8 mouse cellular contexts compared by ENCODE assay signal in genomic region chr9:43210190-43210682, GRCm38 (mm10). TPM values are rescaled to one million over a fixed set of nuclear protein-coding genes. Genes with fewer than 3 reads are reported as not detected.
DNase-seq lines count a peak whose midpoint lies in the region; ATAC-seq lines count a peak whose summit lies in the region.

Gene Pou2f3, minus strand, starts transcription at chr9:43210369.

- H3K9ac ChIP-seq in heart, embryonic 15.5 days, result no peak within 1 kb of the TSS
- 0 out of 2 replicates have a peak within 1 kb of the TSS, but pooled peaks have one; percentile 29 for H3K9ac ChIP-seq in kidney, embryonic 16.5 days (replicated peaks; ENCODE audit: low read length)

- WGBS in embryonic facial prominence, embryonic 10.5 days, result 4% methylated on average over 13 of the region's 13 CpGs
- WGBS in heart, embryonic 15.5 days, result 10% methylated on average over 13 of the region's 13 CpGs
- WGBS in kidney, embryonic 16.5 days, result 8% methylated on average over 13 of the region's 13 CpGs

- peak within 1 kb of the TSS; percentile 37 for H3K4me2 ChIP-seq in heart, embryonic 15.5 days
- peak within 1 kb of the TSS; percentile 31 for H3K4me2 ChIP-seq in kidney, embryonic 16.5 days (replicated peaks; ENCODE audit: low read depth, low read length)

- no peaks in the 10 kb centered on the region for H3K9me3 ChIP-seq in embryonic facial prominence, embryonic 10.5 days
- no peaks in the 10 kb centered on the region for H3K9me3 ChIP-seq in heart, embryonic 15.5 days (replicated peaks)
- no peaks in the 10 kb centered on the region for H3K9me3 ChIP-seq in kidney, embryonic 16.5 days (ENCODE audit: low read length)

- H3K27me3 ChIP-seq in embryonic facial prominence, embryonic 10.5 days (replicated peaks; ENCODE audit: low read depth, poor library complexity, severe bottlenecking), result peaks cover 52% of the 10 kb centered on the region
- H3K27me3 ChIP-seq in heart, embryonic 15.5 days, result peaks cover 30% of the 10 kb centered on the region
- H3K27me3 ChIP-seq in kidney, embryonic 16.5 days (ENCODE audit: insufficient read depth, low read length), result peaks cover 13% of the 10 kb centered on the region

- peak within 1 kb of the TSS; percentile 48; the same call in 1 of the 2 replicates for H3K27ac ChIP-seq in embryonic facial prominence, embryonic 10.5 days (replicated peaks)
- H3K27ac ChIP-seq in heart, embryonic 15.5 days, result peak within 1 kb of the TSS; percentile 60
- peak within 1 kb of the TSS; percentile 82 for H3K27ac ChIP-seq in kidney, embryonic 16.5 days (ENCODE audit: low read length)

- H3K4me3 ChIP-seq in embryonic facial prominence, embryonic 10.5 days, result peak within 1 kb of the TSS; percentile 33
- peak within 1 kb of the TSS; percentile 2; the same call in 1 of the 2 replicates for H3K4me3 ChIP-seq in heart, embryonic 15.5 days
- H3K4me3 ChIP-seq in kidney, embryonic 16.5 days (ENCODE audit: low read length), result no peak within 1 kb of the TSS

- H3K4me1 ChIP-seq in embryonic facial prominence, embryonic 10.5 days, result peaks cover 24% of the 10 kb centered on the region
- peaks cover 25% of the 10 kb centered on the region for H3K4me1 ChIP-seq in heart, embryonic 15.5 days (replicated peaks)
- H3K4me1 ChIP-seq in kidney, embryonic 16.5 days (ENCODE audit: insufficient read depth, low read length), result peaks cover 22% of the 10 kb centered on the region

- peak; percentile 16 to 38 for DNase-seq in frontal cortex, postnatal 36 days (ENCODE audit: low spot score in 2 of 2)
- peak; percentile 48 for DNase-seq in embryonic facial prominence, embryonic 10.5 days (ENCODE audit: low spot score)
- peak; percentile 51 for DNase-seq in lung, postnatal 25 days (ENCODE audit: low spot score)
- DNase-seq in right cerebral cortex, postnatal 25 days, result peak; percentile 38

- no peak; the same call in 1 of the 2 replicates for ATAC-seq in frontal cortex, adult (ENCODE audit: low TSS enrichment)
- peak; percentile 56; the same call in 1 of the 2 replicates for ATAC-seq in heart, embryonic 15.5 days (replicated peaks; ENCODE audit: insufficient number of reproducible peaks, insufficient read depth, low FRiP score, low read depth)
- peak; percentile 85 for ATAC-seq in kidney, embryonic 16.5 days (ENCODE audit: low FRiP score, low TSS enrichment)
- ATAC-seq in monocyte, adult 5-6 weeks (replicated peaks; ENCODE audit: insufficient number of reproducible peaks, low FRiP score, low TSS enrichment, poor library complexity, severe bottlenecking), result no peak

- H3K36me3 ChIP-seq in embryonic facial prominence, embryonic 10.5 days (replicated peaks), result no peaks in the 10 kb centered on the region
- no peaks in the 10 kb centered on the region for H3K36me3 ChIP-seq in heart, embryonic 15.5 days
- no peaks in the 10 kb centered on the region for H3K36me3 ChIP-seq in kidney, embryonic 16.5 days (ENCODE audit: insufficient read depth, low read length)

RNA-seq across cellular contexts. Expression of gene Pou2f3, which starts in this region (rescaled TPM):
- not detected in 2 replicates for polyA plus RNA-seq in embryonic facial prominence, embryonic 10.5 days (2016; fragmentation: Nextera tagmentation; extraction: Ambion mirVana)
- polyA plus RNA-seq in heart, embryonic 15.5 days (2015; fragmentation: Nextera tagmentation; extraction: Ambion mirVana), result 0.11 and 0.18 TPM in 2 replicates
- polyA plus RNA-seq in kidney, embryonic 16.5 days (2015; fragmentation: Nextera tagmentation; extraction: Ambion mirVana), result 0.15 and 0.18 TPM in 2 replicates
- not detected in 3 replicates for total RNA-seq in monocyte, adult 5-6 weeks (2017)

Comparison
In these comparisons a context has a peak if more than half of its experiments do, and no peak if none do; other contexts are left out.
1. Peak in DNase-seq, H3K4me3 ChIP-seq and H3K27ac ChIP-seq in embryonic facial prominence, embryonic 10.5 days; RNA of the gene not detected or under 1 TPM.
2. Peak in ATAC-seq, H3K4me3 ChIP-seq, H3K27ac ChIP-seq and H3K4me2 ChIP-seq in heart, embryonic 15.5 days; RNA of the gene not detected or under 1 TPM.
3. Peak in ATAC-seq, H3K27ac ChIP-seq, H3K9ac ChIP-seq and H3K4me2 ChIP-seq in kidney, embryonic 16.5 days; RNA of the gene not detected or under 1 TPM.